Mouse (Mus musculus) Patski (cell line): ENCODE results near the gene Ddx52. TPM values are rescaled to one million over a fixed set of nuclear protein-coding genes. Genes with fewer than 3 reads are reported as not detected.

Experiments used
- ATAC-seq: fragments of 100-300 bp; one replicate; pipeline ENCODE4 v1.8.0; 2021
- CTCF ChIA-PET: fragments of 350-600 bp; sonication (Branson Sonifier 250); formaldehyde crosslinking; loops from one replicate; lab custom pipeline; 2022; ENCODE audit warnings: inconsistent platforms; lab: Charles Lee
- POLR2A ChIA-PET: fragments of 350-600 bp; sonication (Branson Sonifier 250); formaldehyde crosslinking; loops from one replicate; lab custom pipeline; 2022; ENCODE audit warnings: antibody characterized with exemption, inconsistent platforms; lab: Charles Lee
- DNase-seq: peaks from one replicate; pipeline ENCODE4 v3.0.0-alpha.2; 2011; ENCODE audit warnings: low read depth, low spot score
- H3K27me3 ChIP-seq: fragments of 371-371 bp; one replicate; pipeline ENCODE4 v1.5.1; 2021
- CTCF ChIP-seq: fragments of 100-300 bp; IDR thresholded peaks from one replicate; pipeline ENCODE4 v1.5.1; 2021
- in situ Hi-C: fragments of 300-500 bp; cut with MboI; formaldehyde crosslinking; loops from 3 replicates; pipeline ENCODE4 v1.11.1; 2018; ENCODE audit warnings: low pct_unique_long_range_greater_than_20kb, mixed read lengths
- polyA plus RNA-seq: library from polyadenylated mRNA; unstranded; gene quantifications from one replicate; pipeline ENCODE4 v1.2.3, GENCODE M21; 2021

The Ddx52 gene
- polyA plus RNA-seq, 1 experiment from 2014 or later, result 43.0 TPM

GRCm38 (mm10) chr11:83922600-83922999, 19.3 kb upstream of the Ddx52 start:
- POLR2A ChIA-PET, result interaction anchor here (0.6 kb wide), 1 partner anchor 32 kb away, joined by 4 read pairs; no protein-coding TSS in a partner anchor
- no peaks in the 10 kb centered on the region for H3K27me3 ChIP-seq
- DNase-seq, result no peak
- CTCF ChIA-PET, result no interaction called here
- ATAC-seq, result no peak
- in situ Hi-C loops, result no loop called here
- TF ChIP-seq CTCF, result no peak

GRCm38 (mm10) chr11:83927097-83927496, 14.8 kb upstream of the Ddx52 start:
- CTCF ChIA-PET, result interaction anchor here (0.8 to 2.9 kb wide), 21 partner anchors 10 to 138 kb away, joined by 3 to 12 read pairs (median 4); partner anchors contain the start of gene Hnf1b
- H3K27me3 ChIP-seq, result no peaks in the 10 kb centered on the region
- TF ChIP-seq CTCF, result peak; percentile 84
- POLR2A ChIA-PET, result interaction anchor here (0.6 to 1.1 kb wide), 6 partner anchors 35 to 83 kb away, joined by 3 to 8 read pairs (median 4); no protein-coding TSS in a partner anchor
- ATAC-seq (no peak), DNase-seq (no peak)
- in situ Hi-C loops, result no loop called here

GRCm38 (mm10) chr11:83932506-83933106, 9.3 kb upstream of the Ddx52 start:
- no peak for TF ChIP-seq CTCF
- H3K27me3 ChIP-seq, result no peaks in the 10 kb centered on the region
- in situ Hi-C loops, result no loop called here
- ChIA-PET POLR2A (interaction anchor here (0.7 to 2.0 kb wide), 3 partner anchors 72 to 116 kb away, joined by 4 to 8 read pairs (median 6); no protein-coding TSS in a partner anchor), CTCF (interaction anchor here (0.7 to 2.1 kb wide), 8 partner anchors 8 to 122 kb away, joined by 3 to 10 read pairs (median 3); no protein-coding TSS in a partner anchor)
- DNase-seq, result no peak
- no peak for ATAC-seq

GRCm38 (mm10) chr11:83933376-83933775, 8.5 kb upstream of the Ddx52 start:
- no peak for TF ChIP-seq CTCF
- DNase-seq (peak; percentile 27), ATAC-seq (no peak)
- no peaks in the 10 kb centered on the region for H3K27me3 ChIP-seq
- in situ Hi-C loops, result no loop called here
- POLR2A ChIA-PET, result interaction anchor here (0.6 to 2.0 kb wide), 5 partner anchors 25 to 117 kb away, joined by 3 to 8 read pairs (median 4); no protein-coding TSS in a partner anchor
- CTCF ChIA-PET, result interaction anchor here (1.0 to 2.1 kb wide), 6 partner anchors 9 to 122 kb away, joined by 3 to 10 read pairs (median 4); no protein-coding TSS in a partner anchor

- TF ChIP-seq CTCF, result peak; percentile 91
- ATAC-seq (peak; percentile 66), DNase-seq (peak; percentile 58)
- POLR2A ChIA-PET, result interaction anchor here (1.1 to 5.2 kb wide), 5 partner anchors 12 to 119 kb away, joined by 3 to 42 read pairs (median 4); partner anchors contain the start of gene Hnf1b
- in situ Hi-C loops, result loop anchor here (5.0 kb wide), 2 partner anchors 84 to 134 kb away; partner anchors contain the start of gene Hnf1b
- no peaks in the 10 kb centered on the region for H3K27me3 ChIP-seq
- CTCF ChIA-PET, result interaction anchor here (0.8 to 2.2 kb wide), 16 partner anchors 11 to 151 kb away, joined by 3 to 8 read pairs (median 4); no protein-coding TSS in a partner anchor
Measured at GRCm38 (mm10) chr11:83935986-83936665, 5.7 kb upstream of the Ddx52 start.

- no peaks in the 10 kb centered on the region for H3K27me3 ChIP-seq
- no peak for ATAC-seq
- DNase-seq, result peak; percentile 34
- CTCF ChIA-PET, result interaction anchor here (0.9 to 2.5 kb wide), 5 partner anchors 10 to 149 kb away, joined by 3 to 7 read pairs (median 5); no protein-coding TSS in a partner anchor
- in situ Hi-C loops, result loop anchor here (5.0 kb wide), 2 partner anchors 86 to 136 kb away; partner anchors contain the start of gene Hnf1b
- no peak for TF ChIP-seq CTCF
- POLR2A ChIA-PET, result interaction anchor here (1.2 to 5.2 kb wide), 5 partner anchors 60 to 149 kb away, joined by 3 to 42 read pairs (median 4); partner anchors contain the start of gene Hnf1b
Measured at GRCm38 (mm10) chr11:83938556-83938955, 3.3 kb upstream of the Ddx52 start.

- ChIA-PET POLR2A (no interaction called here), CTCF (no interaction called here)
- ATAC-seq (no peak), DNase-seq (no peak)
- TF ChIP-seq CTCF, result no peak
- in situ Hi-C loops, result no loop called here
- no peaks in the 10 kb centered on the region for H3K27me3 ChIP-seq
Measured at GRCm38 (mm10) chr11:83956822-83957221, 15.0 kb downstream of the Ddx52 start.

GRCm38 (mm10) chr11:83961983-83962382, 20.1 kb downstream of the Ddx52 start:
- in situ Hi-C loops, result no loop called here
- H3K27me3 ChIP-seq, result no peaks in the 10 kb centered on the region
- ChIA-PET POLR2A (no interaction called here), CTCF (no interaction called here)
- no peak for TF ChIP-seq CTCF
- DNase-seq, result no peak
- ATAC-seq, result no peak

- ATAC-seq (peak; percentile 92), DNase-seq (no peak)
- TF ChIP-seq CTCF, result no peak
- in situ Hi-C loops, result no loop called here
- CTCF ChIA-PET, result interaction anchor here (0.7 to 1.3 kb wide), 5 partner anchors 12 to 180 kb away, joined by 3 to 4 read pairs (median 3); no protein-coding TSS in a partner anchor
- POLR2A ChIA-PET, result interaction anchor here (1.2 to 1.5 kb wide), 5 partner anchors 11 to 154 kb away, joined by 3 to 5 read pairs (median 3); partner anchors contain the start of gene Ddx52
- no peaks in the 10 kb centered on the region for H3K27me3 ChIP-seq
Measured at GRCm38 (mm10) chr11:83963991-83964921, 22.4 kb downstream of the Ddx52 start, which contains the start of gene Synrg. TSS of gene Synrg (plus strand) at chr11:83964428.
